ENCODE assay signal across 9 mouse cellular contexts in genomic region chr8:4213210-4214005, GRCm38 (mm10). TPM values are rescaled to one million over a fixed set of nuclear protein-coding genes. Genes with fewer than 3 reads are reported as not detected.
DNase-seq lines count a peak whose midpoint lies in the region; ATAC-seq and TF ChIP-seq lines count a peak whose summit lies in the region.
"Had no signal": no experiment of that assay in that cellular context is flagged by ENCODE, and none has a peak within 500 bp of the region (broad histone marks: within the 10 kb centered on the region; RNA-seq: fewer than 3 reads in every experiment).

No protein-coding gene starts in this region.

- 3% methylated on average over 18 of the region's 18 CpGs for WGBS in intestine, postnatal 0 days
- 2% methylated on average over 18 of the region's 18 CpGs for WGBS in neural tube, embryonic 11.5 days

- DNase-seq in cerebellum, adult 8-10 months, result peak; percentile 28
- no peak for DNase-seq in cerebellum, adult 11 months
- DNase-seq in adrenal gland, postnatal 25 days, result peak; percentile 81
- peak; percentile 53 to 61 for DNase-seq in heart, adult 18-20 months
- DNase-seq in lung, adult 18-20 months, result peak; percentile 85 to 88
- peak; percentile 41 for DNase-seq in neural tube, embryonic 11.5 days (ENCODE audit: low spot score)
- DNase-seq in urinary bladder, postnatal 25 days (ENCODE audit: low spot score), result peak; percentile 54

- peaks cover 21% of the 10 kb centered on the region for H3K27me3 ChIP-seq in intestine, postnatal 0 days (replicated peaks; ENCODE audit: control insufficient read depth, insufficient read depth, low read length)
- H3K27me3 ChIP-seq in neural tube, embryonic 11.5 days (ENCODE audit: control insufficient read depth, insufficient read depth, low read length), result peaks cover 15% of the 10 kb centered on the region

- H3K4me3 ChIP-seq in intestine, postnatal 0 days (ENCODE audit: low read depth, low read length), result peak overlapping the region; percentile 41
- H3K4me3 ChIP-seq in neural tube, embryonic 11.5 days (ENCODE audit: low read depth, low read length), result peak overlapping the region; percentile 29

- H3K4me2 ChIP-seq in intestine, postnatal 0 days (replicated peaks; ENCODE audit: low read depth), result peak overlapping the region; percentile 90
- H3K4me2 ChIP-seq in neural tube, embryonic 11.5 days (ENCODE audit: low read depth), result peak overlapping the region; percentile 69

- H3K4me1 ChIP-seq in intestine, postnatal 0 days (replicated peaks; ENCODE audit: control insufficient read depth, insufficient read depth, low read length), result peaks cover 16% of the 10 kb centered on the region
- peaks cover 21% of the 10 kb centered on the region for H3K4me1 ChIP-seq in neural tube, embryonic 11.5 days (ENCODE audit: control insufficient read depth, insufficient read depth, low read length)

- no peaks in the 10 kb centered on the region for H3K36me3 ChIP-seq in intestine, postnatal 0 days (ENCODE audit: control insufficient read depth, insufficient read depth)
- H3K36me3 ChIP-seq in neural tube, embryonic 11.5 days (ENCODE audit: control insufficient read depth, insufficient read depth, low read length), result no peaks in the 10 kb centered on the region; the same call in 1 of the 2 replicates

- peak; percentile 67 for ATAC-seq in intestine, postnatal 0 days
- 0 out of 2 replicates have a peak, but pooled peaks have one; percentile 1 for ATAC-seq in neural tube, embryonic 11.5 days (ENCODE audit: insufficient read depth, low FRiP score, low TSS enrichment)

- H3K9ac ChIP-seq in intestine, postnatal 0 days (ENCODE audit: low read depth, low read length), result peak overlapping the region; percentile 37
- peak overlapping the region; percentile 37 for H3K9ac ChIP-seq in neural tube, embryonic 11.5 days (ENCODE audit: low read length)

- no peak for TF ChIP-seq CTCF in intestine, postnatal 0 days (IDR thresholded peaks at IDR 0.05; ENCODE audit: low read depth)

- H3K9me3 ChIP-seq in intestine, postnatal 0 days (ENCODE audit: control insufficient read depth), result no peaks in the 10 kb centered on the region
- H3K9me3 ChIP-seq in neural tube, embryonic 11.5 days (ENCODE audit: control insufficient read depth, low read length), result no peaks in the 10 kb centered on the region

- H3K27ac ChIP-seq in intestine, postnatal 0 days (ENCODE audit: low read depth, low read length), result peak overlapping the region; percentile 21; the same call in 1 of the 2 replicates
- 0 out of 2 replicates have a peak overlapping the region, but pooled peaks have one; percentile 34 for H3K27ac ChIP-seq in neural tube, embryonic 11.5 days (ENCODE audit: low read depth, low read length)

RNA-seq across cellular contexts. Expression of gene Prr36, which starts 3.9 kb away (rescaled TPM):
- total RNA-seq in adrenal gland, postnatal 25 days (2021), result 4.7 and 5.2 TPM in 2 replicates
- total RNA-seq in heart, adult 18-20 months (2021), result under 1 TPM; 0.07 to 0.10 TPM
- 0.99 and 1.1 TPM in 2 replicates for polyA plus RNA-seq in intestine, postnatal 0 days (2015; fragmentation: Nextera tagmentation; extraction: Ambion mirVana)
- 30.6 and 34.6 TPM in 2 replicates for polyA plus RNA-seq in neural tube, embryonic 11.5 days (2014; fragmentation: Nextera tagmentation; extraction: Ambion mirVana)

RNA-seq across cellular contexts. Expression of gene Lrrc8e, which starts 13.2 kb away (rescaled TPM):
- total RNA-seq in adrenal gland, postnatal 25 days (2021), result 18.0 and 18.6 TPM in 2 replicates
- 1 to 10 TPM in 1 of 2 experiments, under 1 TPM in 1; 0.21 to 1.3 TPM for total RNA-seq in heart, adult 18-20 months (2021)
- polyA plus RNA-seq in intestine, postnatal 0 days (2015; fragmentation: Nextera tagmentation; extraction: Ambion mirVana), result 2.8 and 3.3 TPM in 2 replicates
- 0.05 TPM in 1 of 2 replicates, not detected in the other for polyA plus RNA-seq in neural tube, embryonic 11.5 days (2014; fragmentation: Nextera tagmentation; extraction: Ambion mirVana)
- total RNA-seq: layer of hippocampus, postnatal 25 days had no signal

RNA-seq across cellular contexts. Expression of gene Map2k7, which starts 25.1 kb away (rescaled TPM):
- total RNA-seq in adrenal gland, postnatal 25 days (2021), result 99.6 and 105 TPM in 2 replicates
- total RNA-seq in heart, adult 18-20 months (2021), result 10 to 100 TPM; 65.1 to 66.5 TPM
- 14.3 and 16.6 TPM in 2 replicates for polyA plus RNA-seq in intestine, postnatal 0 days (2015; fragmentation: Nextera tagmentation; extraction: Ambion mirVana)
- polyA plus RNA-seq in neural tube, embryonic 11.5 days (2014; fragmentation: Nextera tagmentation; extraction: Ambion mirVana), result 23.0 and 23.4 TPM in 2 replicates

RNA-seq across cellular contexts. Expression of gene Gm49320, which starts 25.3 kb away (rescaled TPM):
- total RNA-seq in adrenal gland, postnatal 25 days (2021), result 1.1 and 3.0 TPM in 2 replicates
- total RNA-seq in heart, adult 18-20 months (2021), result under 1 TPM in 1 of 2 experiments, not detected in 1; 0.31 TPM
- polyA plus RNA-seq in intestine, postnatal 0 days (2015; fragmentation: Nextera tagmentation; extraction: Ambion mirVana), result 0.20 and 0.74 TPM in 2 replicates
- polyA plus RNA-seq in neural tube, embryonic 11.5 days (2014; fragmentation: Nextera tagmentation; extraction: Ambion mirVana), result 0.43 and 0.70 TPM in 2 replicates

RNA-seq across cellular contexts. Expression of gene Tgfbr3l, which starts 34.6 kb away (rescaled TPM):
- total RNA-seq in adrenal gland, postnatal 25 days (2021), result 15.8 and 22.6 TPM in 2 replicates
- total RNA-seq in heart, adult 18-20 months (2021), result 1 to 10 TPM; 1.7 TPM
- 0.87 and 2.1 TPM in 2 replicates for polyA plus RNA-seq in intestine, postnatal 0 days (2015; fragmentation: Nextera tagmentation; extraction: Ambion mirVana)
- 2.1 and 2.3 TPM in 2 replicates for polyA plus RNA-seq in neural tube, embryonic 11.5 days (2014; fragmentation: Nextera tagmentation; extraction: Ambion mirVana)
